Mouse (Mus musculus) limb, embryonic 14.5 days (tissue): ENCODE data around the gene Hfe2. TPM values are rescaled to one million over a fixed set of nuclear protein-coding genes. Genes with fewer than 3 reads are reported as not detected.
"Not testable (repeated sequence)": the region's sequence is repeated elsewhere in the genome, so short reads cannot be mapped to it uniquely, and the experiment has no call there.

Experiments
- ATAC-seq: fragments of 200-750 bp; cut with Nextera tagmentation; 2 replicates; pipeline ENCODE4 v1.8.0; 2017; ENCODE audit warnings: low read depth, moderate number of reproducible peaks, moderate TSS enrichment; ENCODE audit not compliant: low FRiP score
- DNase-seq: peaks from one replicate; pipeline ENCODE4 v3.0.0-alpha.2; 2015; ENCODE audit warnings: low spot score
- H3K27ac ChIP-seq: fragments of 300-500 bp; sonication (generic); replicated peaks from 2 replicates; pipeline ENCODE4 v1.5.1; 2014; ENCODE audit warnings: low read depth, mild to moderate bottlenecking, low read length, moderate library complexity, mixed read lengths
- H3K27me3 ChIP-seq: fragments of 300-500 bp; sonication (generic); 2 replicates; pipeline ENCODE4 v1.6.1; 2014; ENCODE audit warnings: low read length, mixed read lengths; ENCODE audit not compliant: control insufficient read depth, insufficient read depth
- H3K36me3 ChIP-seq: fragments of 300-500 bp; sonication (generic); 2 replicates; pipeline ENCODE4 v1.6.1; 2014; ENCODE audit warnings: mild to moderate bottlenecking, low read length, moderate library complexity, mixed read lengths; ENCODE audit not compliant: control insufficient read depth, insufficient read depth
- H3K4me1 ChIP-seq: fragments of 300-500 bp; sonication (generic); 2 replicates; pipeline ENCODE4 v1.6.1; 2014; ENCODE audit warnings: antibody characterized with exemption, low read length, mixed read lengths; ENCODE audit not compliant: control insufficient read depth, insufficient read depth
- H3K4me2 ChIP-seq: fragments of 300-500 bp; sonication (generic); replicated peaks from 2 replicates; pipeline ENCODE4 v1.6.1; 2014; ENCODE audit warnings: low read depth, mild to moderate bottlenecking, low read length, moderate library complexity; ENCODE audit not compliant: severe bottlenecking
- H3K4me3 ChIP-seq: fragments of 300-500 bp; sonication (generic); replicated peaks from 2 replicates; pipeline ENCODE4 v1.5.1; 2014; ENCODE audit warnings: low read length
- H3K9ac ChIP-seq: fragments of 300-500 bp; sonication (generic); 2 replicates; pipeline ENCODE4 v1.6.1; 2014; ENCODE audit warnings: mild to moderate bottlenecking, low read depth, low read length, moderate library complexity; ENCODE audit not compliant: severe bottlenecking
- H3K9me3 ChIP-seq: fragments of 300-500 bp; sonication (generic); 2 replicates; pipeline ENCODE4 v1.6.1; 2016; ENCODE audit warnings: low read length; ENCODE audit not compliant: control insufficient read depth
- POLR2A ChIP-seq: fragments of 200-500 bp; IDR thresholded peaks from 2 replicates; pipeline ENCODE4 v1.8.0; 2012; ENCODE audit warnings: inconsistent platforms, mild to moderate bottlenecking, moderate library complexity, borderline replicate concordance; ENCODE audit not compliant: insufficient read depth, insufficient read length; ENCODE audit errors: extremely low read depth
- WGBS: fragments of 180-500 bp; shearing (Covaris S2); extraction: QIAGEN DNeasy Blood & Tissue Kit; methylation state at CpG from one replicate; pipeline ENCODE4 v1.1.7; 2014; 5-methylcytosine and 5-hydroxymethylcytosine counted together
- polyA plus RNA-seq, 2 experiments: library from polyadenylated mRNA; depleted of rRNA in 1 of 2; stranded (reverse) in 1 of 2; unstranded in 1 of 2; fragments of >200 nt; fragmentation: Nextera tagmentation in 1 of 2; extraction: Ambion mirVana in 1 of 2; gene quantifications; 2 replicates each; pipeline versions ENCODE4 v1.2.1 to v1.2.3; 2012 to 2014

The Hfe2 gene
- polyA plus RNA-seq, 2 experiments = 20.5 to 21.4 TPM

- no peaks in the 10 kb centered on the region for H3K9me3 ChIP-seq
- ATAC-seq (no peak), DNase-seq (no peak)
- no peaks in the 10 kb centered on the region for H3K4me1 ChIP-seq
- H3K9ac ChIP-seq = no peak overlapping the region
- H3K27me3 ChIP-seq = peaks cover 6% of the 10 kb centered on the region; the same call in 1 of the 2 replicates
- no peak overlapping the region for H3K4me3 ChIP-seq
- TF ChIP-seq POLR2A = no peak
- no peak overlapping the region for H3K4me2 ChIP-seq
- H3K27ac ChIP-seq = no peak overlapping the region
- 81% methylated on average over 3 of the region's 3 CpGs for WGBS
- H3K36me3 ChIP-seq = no peaks in the 10 kb centered on the region
These were observed 43.1 kb upstream of the Hfe2 start for GRCm38 (mm10) chr3:96481856-96482255.

- Histone ChIP-seq H3K4me2 (no peak overlapping the region), H3K9me3 (no peaks in the 10 kb centered on the region), H3K27ac (no peak overlapping the region), H3K9ac (no peak overlapping the region), H3K4me3 (no peak overlapping the region), H3K27me3 (peaks cover under 1% of the 10 kb centered on the region; the same call in 1 of the 2 replicates), H3K36me3 (no peaks in the 10 kb centered on the region), H3K4me1 (0 out of 2 replicates have a peak, but pooled peaks cover 2% of the 10 kb centered on the region)
- ATAC-seq (no peak), DNase-seq (no peak)
- TF ChIP-seq POLR2A = no peak
- 88% methylated on average over 13 of the region's 13 CpGs for WGBS
These were observed 42.5 kb upstream of the Hfe2 start for GRCm38 (mm10) chr3:96482451-96482850.

- not testable (repeated sequence) for H3K9me3 ChIP-seq, H3K4me1 ChIP-seq, H3K9ac ChIP-seq, ATAC-seq, H3K4me2 ChIP-seq, H3K36me3 ChIP-seq, H3K4me3 ChIP-seq, H3K27ac ChIP-seq, H3K27me3 ChIP-seq, DNase-seq
- WGBS = 61% methylated on average over 7 of the region's 7 CpGs
These were observed 41.9 kb upstream of the Hfe2 start for GRCm38 (mm10) chr3:96483044-96483443.

- Histone ChIP-seq H3K4me3 (no peak overlapping the region), H3K4me2 (no peak overlapping the region), H3K9me3 (no peaks in the 10 kb centered on the region), H3K27me3 (no peaks in the 10 kb centered on the region), H3K27ac (no peak overlapping the region), H3K9ac (no peak overlapping the region), H3K4me1 (0 out of 2 replicates have a peak, but pooled peaks cover 2% of the 10 kb centered on the region), H3K36me3 (no peaks in the 10 kb centered on the region)
- no peak for TF ChIP-seq POLR2A
- 88% methylated on average over 2 of the region's 2 CpGs for WGBS
- no peak for DNase-seq
- ATAC-seq = no peak
These were observed 41.0 kb upstream of the Hfe2 start for GRCm38 (mm10) chr3:96483946-96484345.

GRCm38 (mm10) chr3:96484921-96485320 lies 40.1 kb upstream of the Hfe2 start:
- H3K9me3 ChIP-seq = no peaks in the 10 kb centered on the region
- no peak overlapping the region for H3K4me2 ChIP-seq
- no peak overlapping the region for H3K27ac ChIP-seq
- DNase-seq = no peak
- H3K9ac ChIP-seq = no peak overlapping the region
- H3K27me3 ChIP-seq = no peaks in the 10 kb centered on the region
- TF ChIP-seq POLR2A = no peak
- 68% methylated on average over 4 of the region's 4 CpGs for WGBS
- H3K4me1 ChIP-seq = 0 out of 2 replicates have a peak, but pooled peaks cover 2% of the 10 kb centered on the region
- ATAC-seq = no peak
- no peaks in the 10 kb centered on the region for H3K36me3 ChIP-seq
- no peak overlapping the region for H3K4me3 ChIP-seq

- TF ChIP-seq POLR2A = no peak
- no peaks in the 10 kb centered on the region for H3K9me3 ChIP-seq
- DNase-seq (no peak), ATAC-seq (no peak)
- no peak overlapping the region for H3K4me2 ChIP-seq
- H3K9ac ChIP-seq = no peak overlapping the region
- no peak overlapping the region for H3K4me3 ChIP-seq
- H3K27me3 ChIP-seq = no peaks in the 10 kb centered on the region
- H3K27ac ChIP-seq = no peak overlapping the region
- H3K36me3 ChIP-seq = no peaks in the 10 kb centered on the region
- 0 out of 2 replicates have a peak, but pooled peaks cover 2% of the 10 kb centered on the region for H3K4me1 ChIP-seq
- 79% methylated on average over 2 of the region's 2 CpGs for WGBS
These were observed 39.6 kb upstream of the Hfe2 start for GRCm38 (mm10) chr3:96485361-96485760.

GRCm38 (mm10) chr3:96486064-96486827 lies 38.7 kb upstream of the Hfe2 start:
- not testable (repeated sequence) for H3K27me3 ChIP-seq, H3K4me3 ChIP-seq, DNase-seq, H3K4me2 ChIP-seq, H3K9ac ChIP-seq, H3K9me3 ChIP-seq, H3K4me1 ChIP-seq, H3K27ac ChIP-seq, H3K36me3 ChIP-seq
- ATAC-seq = peak; percentile 59
- 0% methylated on average over 4 of the region's 34 CpGs for WGBS
